Mouse (Mus musculus) E14TG2a.4 (cell line): ENCODE results near the gene Mfap3.

Experiments
- CTCF ChIP-seq: conservative IDR thresholded peaks from 2 replicates; pipeline ENCODE4 v1.5.1; 2014; ENCODE audit warnings: low read length
- NANOG ChIP-seq: IDR thresholded peaks from 2 replicates; pipeline ENCODE4 v1.6.1; 2014; ENCODE audit warnings: borderline replicate concordance, low read length, mixed read lengths
- POU5F1 ChIP-seq: IDR thresholded peaks from 2 replicates; pipeline ENCODE4 v1.6.1; 2014; ENCODE audit warnings: low read length, borderline replicate concordance

GRCm38 (mm10) chr11:57519304-57519703 is 840 bp downstream of the Mfap3 start:
- TF ChIP-seq CTCF (no peak), NANOG (no peak), POU5F1 (no peak)
